Mouse (Mus musculus): ENCODE data around the gene Nell2.

Gene Nell2

DNA sequence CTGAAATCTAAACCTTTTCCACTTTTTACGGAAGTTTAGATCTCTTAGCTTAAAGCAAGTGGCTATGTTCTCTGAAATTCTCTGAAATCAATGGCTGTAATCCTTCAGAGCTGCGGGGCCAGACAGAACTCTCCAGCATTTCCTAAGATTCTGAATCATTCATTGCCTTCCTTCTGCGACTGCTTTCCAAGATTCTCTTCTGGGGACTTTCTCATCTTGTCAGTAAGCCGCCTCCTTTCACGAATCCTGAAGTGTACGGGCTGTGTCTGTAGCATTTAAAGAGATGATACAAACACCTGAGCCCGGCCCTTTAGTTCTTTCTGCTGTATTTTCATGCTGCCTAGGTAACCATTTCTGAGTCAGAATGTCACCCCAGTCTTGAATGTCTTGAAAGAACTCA is 428.2 kb downstream of the Nell2 start:
- no peak for DNase-seq (ENCODE audit: low read depth)

DNA sequence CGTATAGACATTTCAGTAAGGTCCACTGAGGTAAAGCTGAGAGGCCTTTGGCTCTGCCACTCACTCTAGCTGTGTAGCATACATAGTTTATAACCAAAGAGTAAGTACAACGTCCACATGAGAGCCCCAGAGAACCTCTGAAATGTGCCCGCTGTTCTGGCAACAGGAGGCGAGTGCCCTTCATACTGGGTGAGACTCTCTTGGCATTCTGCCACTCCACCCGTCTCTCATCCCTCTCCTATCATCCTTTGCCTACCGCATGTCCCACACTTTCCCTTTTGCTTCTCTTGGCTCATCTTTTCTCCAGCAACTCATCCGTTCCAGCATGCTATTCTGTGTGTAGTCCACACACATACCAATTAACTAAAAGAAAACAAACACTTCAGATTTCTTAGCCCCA is 442.4 kb downstream of the Nell2 start:
- no peak for DNase-seq (ENCODE audit: low read depth)

DNA sequence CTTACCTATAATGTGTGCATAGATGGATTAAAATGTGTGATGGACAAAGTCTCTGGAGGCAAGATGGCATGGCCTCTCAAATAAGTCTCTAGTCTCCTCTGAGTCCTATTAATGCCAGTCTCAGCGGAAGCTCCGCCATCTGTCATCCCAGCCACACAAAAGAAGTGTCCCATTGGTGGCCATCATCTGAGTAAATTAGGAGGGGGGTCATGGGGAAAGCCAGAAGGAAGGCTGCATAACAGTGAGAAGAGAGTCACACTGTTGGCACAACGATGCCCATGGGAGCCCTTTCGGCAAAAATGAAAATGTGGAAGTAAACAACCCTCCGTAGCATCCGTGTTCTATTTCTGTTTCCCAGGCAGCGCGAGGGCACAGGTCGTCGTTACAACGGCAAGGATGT is 446.7 kb downstream of the Nell2 start:
- DNase-seq (ENCODE audit: low read depth), result no peak

DNA sequence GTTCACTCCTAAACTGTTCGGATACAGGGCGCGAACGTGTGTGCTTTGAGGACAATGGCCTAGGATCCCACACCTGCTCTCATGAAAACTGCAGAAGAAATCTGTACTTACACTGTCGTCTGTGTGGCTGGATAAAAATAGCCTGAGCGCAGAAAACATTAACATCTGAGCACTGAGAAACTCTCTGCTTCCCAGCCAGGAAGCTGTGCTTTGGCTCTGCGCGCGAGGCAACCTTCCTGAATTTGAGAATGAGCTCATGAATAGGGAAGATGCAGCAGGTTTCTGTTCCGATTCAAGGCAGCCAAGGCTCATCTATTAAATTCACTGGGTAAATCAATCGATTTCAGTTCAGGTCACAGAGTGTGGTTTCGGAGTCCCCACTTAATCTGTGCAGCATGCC is 453.0 kb downstream of the Nell2 start:
- DNase-seq (ENCODE audit: low read depth), result no peak

DNA sequence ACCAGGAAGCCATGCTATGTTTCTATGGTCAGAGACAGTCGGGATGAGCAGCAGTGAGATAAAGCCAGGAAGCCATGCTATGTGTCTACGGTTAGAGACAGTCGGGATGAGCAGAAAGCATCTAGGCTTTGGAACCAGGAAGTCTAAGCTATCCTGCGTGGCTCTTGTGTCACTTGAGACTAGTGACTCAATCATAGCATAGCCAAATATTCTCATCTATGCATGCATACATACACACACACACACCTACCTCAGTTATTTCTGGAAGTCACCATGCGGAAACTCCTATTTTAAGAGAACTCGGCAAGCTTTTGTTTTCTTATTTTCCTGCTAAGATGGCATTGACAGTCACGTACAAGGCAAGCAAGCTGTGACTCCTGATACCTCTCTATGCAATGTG is 457.5 kb downstream of the Nell2 start:
- DNase-seq (ENCODE audit: low read depth), result no peak

DNA sequence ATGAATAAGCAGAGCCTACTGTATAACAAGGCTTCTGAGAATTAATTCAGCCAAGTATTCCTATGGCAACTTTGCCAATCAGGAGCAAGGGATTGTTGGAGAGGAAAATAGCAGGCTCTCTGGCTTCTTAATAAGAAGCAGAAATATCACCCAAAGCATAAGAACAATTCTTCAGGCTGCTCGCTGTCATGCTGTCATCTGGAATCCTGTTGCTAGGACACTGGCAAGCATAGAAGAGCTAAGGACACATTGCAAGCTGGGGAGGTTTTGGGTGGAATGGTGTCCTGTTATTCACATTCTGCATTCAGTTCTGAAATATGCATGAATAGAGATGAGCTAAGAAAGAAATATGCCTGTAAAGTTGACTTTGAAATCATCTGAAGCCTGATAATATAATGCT is 459.6 kb downstream of the Nell2 start:
- DNase-seq (ENCODE audit: low read depth), result no peak

DNA sequence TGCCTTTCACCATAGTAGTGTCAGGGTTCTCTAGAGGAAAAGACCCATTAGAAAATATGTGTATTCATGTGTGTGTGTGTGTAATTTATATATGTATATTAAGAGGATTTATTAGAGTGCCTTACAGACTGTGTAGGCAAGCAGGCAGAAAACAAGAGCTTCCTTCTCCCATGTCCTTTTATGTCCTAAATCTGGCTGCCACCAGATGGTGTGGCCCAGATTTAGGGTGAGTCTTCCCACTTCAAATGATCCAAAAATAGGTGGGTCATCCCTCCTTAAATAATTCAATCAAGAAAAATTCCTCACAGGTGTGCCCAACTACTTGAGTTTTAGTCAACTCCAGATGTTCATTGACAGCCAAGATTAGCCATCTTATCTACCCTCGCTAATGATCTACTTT is 460.3 kb downstream of the Nell2 start:
- no peak for DNase-seq (ENCODE audit: low read depth)

GRCm38 (mm10) chr15:95055081-95055650 is 473.2 kb downstream of the Nell2 start:
- DNase-seq (ENCODE audit: low read depth), result no peak

GRCm38 (mm10) chr15:95049171-95049729 is 479.1 kb downstream of the Nell2 start:
- no peak for DNase-seq (ENCODE audit: low read depth)

GRCm38 (mm10) chr15:95047486-95047885 is 480.9 kb downstream of the Nell2 start:
- DNase-seq (ENCODE audit: low read depth), result no peak

- DNase-seq (ENCODE audit: low read depth), result no peak
Observed at GRCm38 (mm10) chr15:95044011-95044410, 484.3 kb downstream of the Nell2 start.

GRCm38 (mm10) chr15:95042437-95042836 is 485.9 kb downstream of the Nell2 start:
- DNase-seq (ENCODE audit: low read depth), result no peak

DNA sequence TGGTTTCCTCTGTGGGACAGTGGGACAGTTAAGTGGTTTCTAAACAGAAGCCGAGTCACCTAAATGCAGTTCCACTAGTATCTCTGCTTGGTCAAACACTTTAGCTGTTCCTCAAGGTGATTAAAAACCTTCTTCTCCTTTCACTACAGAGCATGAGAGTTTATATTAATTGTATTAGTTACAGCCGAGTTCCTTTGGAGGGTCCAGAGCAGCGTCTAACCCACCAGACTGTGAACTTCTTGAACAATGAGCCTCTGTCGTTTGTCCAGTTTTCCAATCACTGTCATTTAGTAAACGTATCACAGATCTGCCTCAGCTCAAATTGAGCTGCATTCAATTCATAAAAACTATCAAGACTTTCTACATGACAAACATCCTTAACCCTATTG is 498.9 kb downstream of the Nell2 start:
- no peak for DNase-seq (ENCODE audit: low read depth)

DNA sequence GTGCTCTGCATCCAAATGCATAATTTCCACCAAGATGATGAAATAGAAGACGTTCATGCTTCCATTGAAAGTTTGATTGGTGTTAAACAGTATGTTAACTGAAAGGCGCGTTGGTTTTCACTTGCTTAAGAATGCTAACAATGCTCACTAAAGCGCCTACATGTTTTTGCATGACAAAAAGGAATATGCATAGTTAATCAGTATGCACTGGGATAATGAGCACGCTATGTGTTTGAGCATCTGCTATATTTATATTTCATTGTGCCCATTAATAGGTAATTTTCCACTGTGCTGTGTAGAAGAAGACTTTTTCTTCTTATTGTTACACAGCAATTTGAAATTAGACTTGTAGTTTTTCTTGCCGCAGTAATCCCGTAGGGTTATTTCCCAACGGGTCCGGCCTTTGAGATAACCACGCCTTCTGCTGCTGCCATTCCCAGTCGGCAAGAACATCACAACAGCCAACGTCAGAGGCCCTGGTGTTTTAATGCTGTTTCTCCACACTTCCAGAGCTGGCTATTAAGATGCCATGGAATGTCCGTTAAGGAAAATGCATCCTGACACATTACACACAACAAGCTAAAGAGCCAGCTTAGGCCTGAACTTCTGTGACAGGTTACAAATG is 499.4 kb downstream of the Nell2 start:
- DNase-seq (ENCODE audit: low read depth), result no peak
